Mouse (Mus musculus): ENCODE results near the gene Lag3.

- TF ChIP-seq POLR2A (IDR thresholded peaks at IDR 0.05; ENCODE audit: insufficient read depth, low read depth, low read length): no peak
- no peak for TF ChIP-seq CTCF (IDR thresholded peaks at IDR 0.05)
- TF ChIP-seq EP300 (IDR thresholded peaks at IDR 0.05; ENCODE audit: insufficient read depth, low read depth, low read length): no peak
Observed at GRCm38 (mm10) chr6:124898359-124898758, 13.1 kb downstream of the Lag3 start.
